Mouse (Mus musculus) limb, embryonic 14.5 days (tissue): ENCODE measurements around the gene Ankrd44. TPM values are rescaled to one million over a fixed set of nuclear protein-coding genes. Genes with fewer than 3 reads are reported as not detected.

Source experiments
- ATAC-seq: fragments of 200-750 bp; cut with Nextera tagmentation; 2 replicates; pipeline ENCODE4 v1.8.0; 2017; ENCODE audit warnings: low read depth, moderate number of reproducible peaks, moderate TSS enrichment; ENCODE audit not compliant: low FRiP score
- DNase-seq: peaks from one replicate; pipeline ENCODE4 v3.0.0-alpha.2; 2015; ENCODE audit warnings: low spot score
- H3K27ac ChIP-seq: fragments of 300-500 bp; sonication (generic); replicated peaks from 2 replicates; pipeline ENCODE4 v1.5.1; 2014; ENCODE audit warnings: low read depth, mild to moderate bottlenecking, low read length, moderate library complexity, mixed read lengths
- H3K27me3 ChIP-seq: fragments of 300-500 bp; sonication (generic); 2 replicates; pipeline ENCODE4 v1.6.1; 2014; ENCODE audit warnings: low read length, mixed read lengths; ENCODE audit not compliant: control insufficient read depth, insufficient read depth
- H3K36me3 ChIP-seq: fragments of 300-500 bp; sonication (generic); 2 replicates; pipeline ENCODE4 v1.6.1; 2014; ENCODE audit warnings: mild to moderate bottlenecking, low read length, moderate library complexity, mixed read lengths; ENCODE audit not compliant: control insufficient read depth, insufficient read depth
- H3K4me1 ChIP-seq: fragments of 300-500 bp; sonication (generic); 2 replicates; pipeline ENCODE4 v1.6.1; 2014; ENCODE audit warnings: antibody characterized with exemption, low read length, mixed read lengths; ENCODE audit not compliant: control insufficient read depth, insufficient read depth
- H3K4me2 ChIP-seq: fragments of 300-500 bp; sonication (generic); replicated peaks from 2 replicates; pipeline ENCODE4 v1.6.1; 2014; ENCODE audit warnings: low read depth, mild to moderate bottlenecking, low read length, moderate library complexity; ENCODE audit not compliant: severe bottlenecking
- H3K4me3 ChIP-seq: fragments of 300-500 bp; sonication (generic); replicated peaks from 2 replicates; pipeline ENCODE4 v1.5.1; 2014; ENCODE audit warnings: low read length
- H3K9ac ChIP-seq: fragments of 300-500 bp; sonication (generic); 2 replicates; pipeline ENCODE4 v1.6.1; 2014; ENCODE audit warnings: mild to moderate bottlenecking, low read depth, low read length, moderate library complexity; ENCODE audit not compliant: severe bottlenecking
- H3K9me3 ChIP-seq: fragments of 300-500 bp; sonication (generic); 2 replicates; pipeline ENCODE4 v1.6.1; 2016; ENCODE audit warnings: low read length; ENCODE audit not compliant: control insufficient read depth
- POLR2A ChIP-seq: fragments of 200-500 bp; IDR thresholded peaks from 2 replicates; pipeline ENCODE4 v1.8.0; 2012; ENCODE audit warnings: inconsistent platforms, mild to moderate bottlenecking, moderate library complexity, borderline replicate concordance; ENCODE audit not compliant: insufficient read depth, insufficient read length; ENCODE audit errors: extremely low read depth
- WGBS: fragments of 180-500 bp; shearing (Covaris S2); extraction: QIAGEN DNeasy Blood & Tissue Kit; methylation state at CpG from one replicate; pipeline ENCODE4 v1.1.7; 2014; 5-methylcytosine and 5-hydroxymethylcytosine counted together
- polyA plus RNA-seq, 2 experiments: library from polyadenylated mRNA; depleted of rRNA in 1 of 2; stranded (reverse) in 1 of 2; unstranded in 1 of 2; fragments of >200 nt; fragmentation: Nextera tagmentation in 1 of 2; extraction: Ambion mirVana in 1 of 2; gene quantifications; 2 replicates each; pipeline versions ENCODE4 v1.2.1 to v1.2.3; 2012 to 2014

The Ankrd44 gene
- polyA plus RNA-seq, 2 experiments, result 23.5 to 38.8 TPM

GRCm38 (mm10) chr1:54922707-54923106, 3.5 kb downstream of the Ankrd44 start:
- no peak for TF ChIP-seq POLR2A
- no peaks in the 10 kb centered on the region for H3K27me3 ChIP-seq
- H3K9me3 ChIP-seq, result no peaks in the 10 kb centered on the region
- H3K4me1 ChIP-seq, result peaks cover 13% of the 10 kb centered on the region
- no peaks in the 10 kb centered on the region; the same call in 1 of the 2 replicates for H3K36me3 ChIP-seq
- no peak for DNase-seq
- H3K9ac ChIP-seq, result no peak overlapping the region
- H3K4me3 ChIP-seq, result no peak overlapping the region
- 77% methylated on average over 8 of the region's 8 CpGs for WGBS
- ATAC-seq, result no peak
- H3K27ac ChIP-seq, result no peak overlapping the region
- H3K4me2 ChIP-seq, result no peak overlapping the region

GRCm38 (mm10) chr1:54922025-54922574, 4.1 kb downstream of the Ankrd44 start:
- 69% methylated on average over 12 of the region's 12 CpGs for WGBS
- no peak overlapping the region for H3K4me3 ChIP-seq
- no peak overlapping the region for H3K27ac ChIP-seq
- no peaks in the 10 kb centered on the region for H3K27me3 ChIP-seq
- no peak for ATAC-seq
- no peak overlapping the region for H3K9ac ChIP-seq
- H3K36me3 ChIP-seq, result no peaks in the 10 kb centered on the region; the same call in 1 of the 2 replicates
- no peak for DNase-seq
- H3K4me1 ChIP-seq, result peaks cover 13% of the 10 kb centered on the region
- no peak overlapping the region for H3K4me2 ChIP-seq
- no peak for TF ChIP-seq POLR2A
- no peaks in the 10 kb centered on the region for H3K9me3 ChIP-seq

GRCm38 (mm10) chr1:54920132-54920531, 6.1 kb downstream of the Ankrd44 start:
- H3K4me3 ChIP-seq, result no peak overlapping the region
- TF ChIP-seq POLR2A, result no peak
- H3K4me2 ChIP-seq, result no peak overlapping the region
- no peak overlapping the region for H3K27ac ChIP-seq
- no peak overlapping the region for H3K9ac ChIP-seq
- no peaks in the 10 kb centered on the region for H3K27me3 ChIP-seq
- H3K36me3 ChIP-seq, result no peaks in the 10 kb centered on the region; the same call in 1 of the 2 replicates
- DNase-seq (no peak), ATAC-seq (no peak)
- no peaks in the 10 kb centered on the region for H3K9me3 ChIP-seq
- peaks cover 19% of the 10 kb centered on the region for H3K4me1 ChIP-seq
- WGBS, result 93% methylated on average over 4 of the region's 4 CpGs

- WGBS, result 49% methylated on average over 4 of the region's 4 CpGs
- peaks cover 32% of the 10 kb centered on the region for H3K4me1 ChIP-seq
Observed at GRCm38 (mm10) chr1:54916456-54916855, 9.7 kb downstream of the Ankrd44 start.

GRCm38 (mm10) chr1:54914387-54914786, 11.8 kb downstream of the Ankrd44 start:
- Histone ChIP-seq H3K4me3 (no peak overlapping the region), H3K4me1 (peaks cover 46% of the 10 kb centered on the region), H3K27me3 (no peaks in the 10 kb centered on the region), H3K9me3 (no peaks in the 10 kb centered on the region), H3K9ac (no peak overlapping the region), H3K36me3 (no peaks in the 10 kb centered on the region), H3K27ac (no peak overlapping the region; the same call in 1 of the 2 replicates), H3K4me2 (no peak overlapping the region)
- 3% methylated on average over 9 of the region's 9 CpGs for WGBS
- DNase-seq, result no peak
- TF ChIP-seq POLR2A, result no peak
- ATAC-seq, result peak; percentile 49; the same call in 1 of the 2 replicates

More at GRCm38 (mm10) chr1:54916456-54916855, 9.7 kb downstream of the Ankrd44 start:
- H3K36me3 ChIP-seq, result no peaks in the 10 kb centered on the region; the same call in 1 of the 2 replicates
- no peak overlapping the region for H3K4me2 ChIP-seq
- H3K27ac ChIP-seq, result no peak overlapping the region
- no peaks in the 10 kb centered on the region for H3K27me3 ChIP-seq
- TF ChIP-seq POLR2A, result no peak
- H3K9me3 ChIP-seq, result no peaks in the 10 kb centered on the region
- H3K4me3 ChIP-seq, result no peak overlapping the region
- DNase-seq (no peak), ATAC-seq (no peak)
- H3K9ac ChIP-seq, result no peak overlapping the region

GRCm38 (mm10) chr1:54913379-54913873, 12.8 kb downstream of the Ankrd44 start:
- H3K9ac ChIP-seq, result no peak overlapping the region
- no peak overlapping the region for H3K27ac ChIP-seq
- H3K9me3 ChIP-seq, result no peaks in the 10 kb centered on the region
- DNase-seq (no peak), ATAC-seq (no peak)
- no peak overlapping the region for H3K4me2 ChIP-seq
- H3K27me3 ChIP-seq, result no peaks in the 10 kb centered on the region
- H3K36me3 ChIP-seq, result no peaks in the 10 kb centered on the region
- WGBS, result 79% methylated on average over 3 of the region's 3 CpGs
- TF ChIP-seq POLR2A, result no peak
- H3K4me3 ChIP-seq, result no peak overlapping the region
- H3K4me1 ChIP-seq, result peaks cover 53% of the 10 kb centered on the region
